Mouse (Mus musculus) olfactory bulb, adult 2 months (tissue): ENCODE measurements around the gene Cd99l2.

Source experiments
- CTCF ChIP-seq: fragments of 200-500 bp; IDR thresholded peaks from 2 replicates; pipeline ENCODE4 v1.5.1; 2012; ENCODE audit warnings: low read depth, mild to moderate bottlenecking, low read length, moderate library complexity; ENCODE audit not compliant: insufficient read depth
- POLR2A ChIP-seq: fragments of 200-500 bp; IDR thresholded peaks from 2 replicates; pipeline ENCODE4 v1.6.1; 2012; ENCODE audit warnings: mild to moderate bottlenecking, low read depth, low read length, moderate library complexity; ENCODE audit not compliant: insufficient read depth

GRCm38 (mm10) chrX:71406290-71406689, 86.4 kb downstream of the Cd99l2 start:
- no peak for TF ChIP-seq POLR2A
- no peak for TF ChIP-seq CTCF
